Mouse (Mus musculus) regulatory T cell (primary cell): Measurements from ENCODE around the gene Nbeal1.
"Not testable (repeated sequence)": the region's sequence is repeated elsewhere in the genome, so short reads cannot be mapped to it uniquely, and the experiment has no call there.

Experiments used
- in situ Hi-C: fragments of 300-600 bp; cut with MboI, MseI; formaldehyde crosslinking; loops from one replicate; pipeline ENCODE4 v1.15.1; 2025; ENCODE audit warnings: high pct_unique_total_duplicates

Gene Nbeal1

GRCm38 (mm10) chr1:60179932-60180783, at the start of gene Nbeal1:
TSS of gene Nbeal1 (plus strand) at chr1:60180599.
- in situ Hi-C loops: no loop called here

- in situ Hi-C loops: no loop called here
These were observed 43.1 kb upstream of the Nbeal1 start for GRCm38 (mm10) chr1:60137346-60137745.

- in situ Hi-C loops: loop anchor here (10.0 kb wide), 1 partner anchor 122 kb away; no protein-coding TSS in a partner anchor
These were observed 27.7 kb upstream of the Nbeal1 start for GRCm38 (mm10) chr1:60152700-60153099.

GRCm38 (mm10) chr1:60156651-60157050, 23.7 kb upstream of the Nbeal1 start:
- in situ Hi-C loops: loop anchor here (10.0 kb wide), 1 partner anchor 118 kb away; no protein-coding TSS in a partner anchor

- in situ Hi-C loops: loop anchor here (10.0 kb wide), 1 partner anchor 116 kb away; no protein-coding TSS in a partner anchor
These were observed 22.0 kb upstream of the Nbeal1 start for GRCm38 (mm10) chr1:60158411-60158810.

- in situ Hi-C loops: no loop called here
These were observed 16.7 kb upstream of the Nbeal1 start for GRCm38 (mm10) chr1:60163676-60164075.

GRCm38 (mm10) chr1:60169626-60170025, 10.8 kb upstream of the Nbeal1 start:
- in situ Hi-C loops: no loop called here

- in situ Hi-C loops: no loop called here
These were observed 10.1 kb upstream of the Nbeal1 start for GRCm38 (mm10) chr1:60170251-60170650.

GRCm38 (mm10) chr1:60173119-60173518, 7.3 kb upstream of the Nbeal1 start:
- in situ Hi-C loops: no loop called here

GRCm38 (mm10) chr1:60177814-60178213, 2.6 kb upstream of the Nbeal1 start:
- in situ Hi-C loops: not testable (repeated sequence)

- in situ Hi-C loops: no loop called here
These were observed 1.0 kb upstream of the Nbeal1 start for GRCm38 (mm10) chr1:60179376-60179775.

- in situ Hi-C loops: no loop called here
These were observed 404 bp downstream of the Nbeal1 start for GRCm38 (mm10) chr1:60180784-60181221.

- in situ Hi-C loops: no loop called here
These were observed 8.1 kb downstream of the Nbeal1 start for GRCm38 (mm10) chr1:60188454-60188853.

- in situ Hi-C loops: no loop called here
These were observed 16.4 kb downstream of the Nbeal1 start for GRCm38 (mm10) chr1:60196813-60197212.

- in situ Hi-C loops: no loop called here
These were observed 18.6 kb downstream of the Nbeal1 start for GRCm38 (mm10) chr1:60199006-60199405.

GRCm38 (mm10) chr1:60236261-60236660, 55.9 kb downstream of the Nbeal1 start:
- in situ Hi-C loops: no loop called here

- in situ Hi-C loops: no loop called here
These were observed 60.0 kb downstream of the Nbeal1 start for GRCm38 (mm10) chr1:60240430-60240829.

- in situ Hi-C loops: no loop called here
These were observed 87.7 kb downstream of the Nbeal1 start for GRCm38 (mm10) chr1:60268113-60268512.

GRCm38 (mm10) chr1:60269314-60269713, 88.9 kb downstream of the Nbeal1 start:
- in situ Hi-C loops: no loop called here

GRCm38 (mm10) chr1:60272471-60272870, 92.1 kb downstream of the Nbeal1 start:
- in situ Hi-C loops: loop anchor here (10.0 kb wide), 1 partner anchor 118 kb away; no protein-coding TSS in a partner anchor

- in situ Hi-C loops: no loop called here
These were observed 113.5 kb downstream of the Nbeal1 start for GRCm38 (mm10) chr1:60293921-60294320.

- in situ Hi-C loops: loop anchor here (5.0 kb wide), 1 partner anchor 519 kb away; no protein-coding TSS in a partner anchor
These were observed 162.6 kb downstream of the Nbeal1 start, which contains the start of gene Cyp20a1 for GRCm38 (mm10) chr1:60342808-60343629. TSS of gene Cyp20a1 (plus strand) at chr1:60343323.
